Mouse (Mus musculus): ENCODE results near the gene Tcte1. TPM values are rescaled to one million over a fixed set of nuclear protein-coding genes. Genes with fewer than 3 reads are reported as not detected.

Tcte1 gene
- polyA plus RNA-seq, 1 experiment from 2014 or later: not detected

- no peaks in the 10 kb centered on the region for H3K9me3 ChIP-seq (ENCODE audit: control insufficient read depth)
- H3K36me3 ChIP-seq (ENCODE audit: control insufficient read depth, insufficient read depth): peaks cover 41% of the 10 kb centered on the region
- under 1% methylated on average over 55 of the region's 57 CpGs for WGBS
- H3K4me2 ChIP-seq (replicated peaks; ENCODE audit: low read depth): peak overlapping the region; percentile 86
- H3K4me1 ChIP-seq (replicated peaks; ENCODE audit: control insufficient read depth, insufficient read depth, low read length): peaks cover 9% of the 10 kb centered on the region
- peak overlapping the region; percentile 100 for H3K4me3 ChIP-seq (ENCODE audit: low read depth, low read length)
- peak overlapping the region; percentile 95 for H3K27ac ChIP-seq (ENCODE audit: low read depth, low read length)
- peak; percentile 59 for ATAC-seq
- no peaks in the 10 kb centered on the region for H3K27me3 ChIP-seq (replicated peaks; ENCODE audit: control insufficient read depth, insufficient read depth, low read length)
- H3K9ac ChIP-seq (ENCODE audit: low read depth, low read length): peak overlapping the region; percentile 97
- TF ChIP-seq CTCF (IDR thresholded peaks at IDR 0.05; ENCODE audit: low read depth): no peak
Observed at GRCm38 (mm10) chr17:45572103-45573086, 49.2 kb downstream of the Tcte1 start.

GRCm38 (mm10) chr17:45573087-45573779 is 50.0 kb downstream of the Tcte1 start, which contains the start of gene Hsp90ab1:
Gene Hsp90ab1 (minus strand): TSS chr17:45573271.
- Histone ChIP-seq H3K27ac (ENCODE audit: low read depth, low read length) (peak within 1 kb of the TSS; percentile 95), H3K9ac (ENCODE audit: low read depth, low read length) (peak within 1 kb of the TSS; percentile 97), H3K27me3 (replicated peaks; ENCODE audit: control insufficient read depth, insufficient read depth, low read length) (no peaks in the 10 kb centered on the region), H3K4me2 (replicated peaks; ENCODE audit: low read depth) (peak within 1 kb of the TSS; percentile 86), H3K36me3 (ENCODE audit: control insufficient read depth, insufficient read depth) (peaks cover 32% of the 10 kb centered on the region), H3K4me3 (ENCODE audit: low read depth, low read length) (peak within 1 kb of the TSS; percentile 100), H3K4me1 (replicated peaks; ENCODE audit: control insufficient read depth, insufficient read depth, low read length) (peaks cover 9% of the 10 kb centered on the region), H3K9me3 (ENCODE audit: control insufficient read depth) (no peaks in the 10 kb centered on the region)
- no peak for TF ChIP-seq CTCF (IDR thresholded peaks at IDR 0.05; ENCODE audit: low read depth)
- WGBS: under 1% methylated on average over 41 of the region's 41 CpGs
- peak; percentile 81 for ATAC-seq

- H3K9me3 ChIP-seq (ENCODE audit: control insufficient read depth): no peaks in the 10 kb centered on the region
- peaks cover 27% of the 10 kb centered on the region for H3K36me3 ChIP-seq (ENCODE audit: control insufficient read depth, insufficient read depth)
- peaks cover 9% of the 10 kb centered on the region for H3K4me1 ChIP-seq (replicated peaks; ENCODE audit: control insufficient read depth, insufficient read depth, low read length)
- H3K27ac ChIP-seq (ENCODE audit: low read depth, low read length): peak overlapping the region; percentile 95
- TF ChIP-seq CTCF (IDR thresholded peaks at IDR 0.05; ENCODE audit: low read depth): no peak
- H3K4me3 ChIP-seq (ENCODE audit: low read depth, low read length): peak overlapping the region; percentile 100
- peak overlapping the region; percentile 86 for H3K4me2 ChIP-seq (replicated peaks; ENCODE audit: low read depth)
- under 1% methylated on average over 18 of the region's 18 CpGs for WGBS
- no peaks in the 10 kb centered on the region for H3K27me3 ChIP-seq (replicated peaks; ENCODE audit: control insufficient read depth, insufficient read depth, low read length)
- H3K9ac ChIP-seq (ENCODE audit: low read depth, low read length): peak overlapping the region; percentile 97
- ATAC-seq: peak; percentile 70
Observed at GRCm38 (mm10) chr17:45573780-45574123, 50.5 kb downstream of the Tcte1 start.

GRCm38 (mm10) chr17:45574129-45574761 is 51.0 kb downstream of the Tcte1 start:
- peaks cover 22% of the 10 kb centered on the region for H3K36me3 ChIP-seq (ENCODE audit: control insufficient read depth, insufficient read depth)
- peak overlapping the region; percentile 100 for H3K4me3 ChIP-seq (ENCODE audit: low read depth, low read length)
- H3K4me1 ChIP-seq (replicated peaks; ENCODE audit: control insufficient read depth, insufficient read depth, low read length): peaks cover 9% of the 10 kb centered on the region
- peak overlapping the region; percentile 86 for H3K4me2 ChIP-seq (replicated peaks; ENCODE audit: low read depth)
- TF ChIP-seq CTCF (IDR thresholded peaks at IDR 0.05; ENCODE audit: low read depth): no peak
- 4% methylated on average over 17 of the region's 17 CpGs for WGBS
- H3K27ac ChIP-seq (ENCODE audit: low read depth, low read length): peak overlapping the region; percentile 95
- peak overlapping the region; percentile 97 for H3K9ac ChIP-seq (ENCODE audit: low read depth, low read length)
- no peaks in the 10 kb centered on the region for H3K27me3 ChIP-seq (replicated peaks; ENCODE audit: control insufficient read depth, insufficient read depth, low read length)
- ATAC-seq: peak; percentile 20
- H3K9me3 ChIP-seq (ENCODE audit: control insufficient read depth): no peaks in the 10 kb centered on the region

GRCm38 (mm10) chr17:45575123-45575897 is 52.1 kb downstream of the Tcte1 start:
- H3K36me3 ChIP-seq (ENCODE audit: control insufficient read depth, insufficient read depth): peaks cover 11% of the 10 kb centered on the region
- H3K27ac ChIP-seq (ENCODE audit: low read depth, low read length): no peak overlapping the region
- no peak for TF ChIP-seq CTCF (IDR thresholded peaks at IDR 0.05; ENCODE audit: low read depth)
- no peak overlapping the region for H3K4me2 ChIP-seq (replicated peaks; ENCODE audit: low read depth)
- H3K9me3 ChIP-seq (ENCODE audit: control insufficient read depth): no peaks in the 10 kb centered on the region
- 90% methylated on average over 8 of the region's 8 CpGs for WGBS
- no peaks in the 10 kb centered on the region for H3K27me3 ChIP-seq (replicated peaks; ENCODE audit: control insufficient read depth, insufficient read depth, low read length)
- H3K4me1 ChIP-seq (replicated peaks; ENCODE audit: control insufficient read depth, insufficient read depth, low read length): peaks cover 9% of the 10 kb centered on the region
- no peak for ATAC-seq
- H3K4me3 ChIP-seq (ENCODE audit: low read depth, low read length): no peak overlapping the region
- H3K9ac ChIP-seq (ENCODE audit: low read depth, low read length): 0 out of 2 replicates have a peak overlapping the region, but pooled peaks have one; percentile 3

Measured in intestine, postnatal 0 days (tissue).